Mouse (Mus musculus): Measurements from ENCODE around the gene Cdc14b. TPM values are rescaled to one million over a fixed set of nuclear protein-coding genes. Genes with fewer than 3 reads are reported as not detected.

The Cdc14b gene
- polyA plus RNA-seq, 1 experiment from 2014 or later, result 11.8 TPM

- no peak overlapping the region for H3K4me2 ChIP-seq (replicated peaks; ENCODE audit: low read depth)
- no peak overlapping the region for H3K4me3 ChIP-seq (ENCODE audit: low read depth, low read length)
- H3K9me3 ChIP-seq (ENCODE audit: control insufficient read depth, low read length), result no peaks in the 10 kb centered on the region
- H3K27me3 ChIP-seq (ENCODE audit: control insufficient read depth, insufficient read depth, low read length), result no peaks in the 10 kb centered on the region
- H3K36me3 ChIP-seq (ENCODE audit: control insufficient read depth, insufficient read depth, low read length), result no peaks in the 10 kb centered on the region
- no peak overlapping the region for H3K9ac ChIP-seq (ENCODE audit: low read length)
- TF ChIP-seq EP300 (optimal IDR thresholded peaks at IDR 0.05) (no peak), CTCF (IDR thresholded peaks at IDR 0.05; ENCODE audit: low read depth) (no peak)
- H3K4me1 ChIP-seq (replicated peaks; ENCODE audit: control insufficient read depth, insufficient read depth), result no peaks in the 10 kb centered on the region
- ATAC-seq (ENCODE audit: low FRiP score, low TSS enrichment) (no peak), DNase-seq (ENCODE audit: low spot score) (no peak)
- WGBS, result 68% methylated on average over 7 of the region's 7 CpGs
- no peak overlapping the region for H3K27ac ChIP-seq (replicated peaks)
Observed at GRCm38 (mm10) chr13:64240626-64241025, 34.5 kb downstream of the Cdc14b start.

- Histone ChIP-seq H3K4me3 (ENCODE audit: low read depth, low read length) (no peak overlapping the region), H3K9ac (ENCODE audit: low read length) (no peak overlapping the region), H3K9me3 (ENCODE audit: control insufficient read depth, low read length) (no peaks in the 10 kb centered on the region), H3K27ac (replicated peaks) (no peak overlapping the region), H3K4me1 (replicated peaks; ENCODE audit: control insufficient read depth, insufficient read depth) (no peaks in the 10 kb centered on the region), H3K4me2 (replicated peaks; ENCODE audit: low read depth) (no peak overlapping the region), H3K36me3 (ENCODE audit: control insufficient read depth, insufficient read depth, low read length) (no peaks in the 10 kb centered on the region), H3K27me3 (ENCODE audit: control insufficient read depth, insufficient read depth, low read length) (no peaks in the 10 kb centered on the region)
- DNase-seq (ENCODE audit: low spot score), result no peak
- TF ChIP-seq CTCF (IDR thresholded peaks at IDR 0.05; ENCODE audit: low read depth) (no peak), EP300 (optimal IDR thresholded peaks at IDR 0.05) (no peak)
- ATAC-seq (ENCODE audit: low FRiP score, low TSS enrichment), result peak; percentile 67; the same call in 1 of the 2 replicates
Observed at GRCm38 (mm10) chr13:64237681-64238157, 37.4 kb downstream of the Cdc14b start.

- no peaks in the 10 kb centered on the region for H3K4me1 ChIP-seq (replicated peaks; ENCODE audit: control insufficient read depth, insufficient read depth)
- WGBS, result 58% methylated on average over 4 of the region's 4 CpGs
- H3K4me3 ChIP-seq (ENCODE audit: low read depth, low read length), result no peak overlapping the region
- H3K27ac ChIP-seq (replicated peaks), result no peak overlapping the region
- no peak overlapping the region for H3K4me2 ChIP-seq (replicated peaks; ENCODE audit: low read depth)
- no peaks in the 10 kb centered on the region for H3K36me3 ChIP-seq (ENCODE audit: control insufficient read depth, insufficient read depth, low read length)
- ATAC-seq (ENCODE audit: low FRiP score, low TSS enrichment) (0 out of 2 replicates have a peak, but pooled peaks have one; percentile 35), DNase-seq (ENCODE audit: low spot score) (no peak)
- no peaks in the 10 kb centered on the region for H3K27me3 ChIP-seq (ENCODE audit: control insufficient read depth, insufficient read depth, low read length)
- no peak for TF ChIP-seq CTCF (IDR thresholded peaks at IDR 0.05; ENCODE audit: low read depth)
- no peak for TF ChIP-seq EP300 (optimal IDR thresholded peaks at IDR 0.05)
- no peak overlapping the region for H3K9ac ChIP-seq (ENCODE audit: low read length)
- no peaks in the 10 kb centered on the region for H3K9me3 ChIP-seq (ENCODE audit: control insufficient read depth, low read length)
Observed at GRCm38 (mm10) chr13:64237000-64237680, 38.0 kb downstream of the Cdc14b start.

- ATAC-seq (ENCODE audit: low FRiP score, low TSS enrichment) (no peak), DNase-seq (ENCODE audit: low spot score) (no peak)
- Histone ChIP-seq H3K36me3 (ENCODE audit: control insufficient read depth, insufficient read depth, low read length) (no peaks in the 10 kb centered on the region), H3K9ac (ENCODE audit: low read length) (no peak overlapping the region), H3K27ac (replicated peaks) (no peak overlapping the region), H3K4me2 (replicated peaks; ENCODE audit: low read depth) (no peak overlapping the region), H3K9me3 (ENCODE audit: control insufficient read depth, low read length) (no peaks in the 10 kb centered on the region), H3K27me3 (ENCODE audit: control insufficient read depth, insufficient read depth, low read length) (no peaks in the 10 kb centered on the region), H3K4me3 (ENCODE audit: low read depth, low read length) (no peak overlapping the region), H3K4me1 (replicated peaks; ENCODE audit: control insufficient read depth, insufficient read depth) (no peaks in the 10 kb centered on the region)
- WGBS, result 66% methylated on average over 3 of the region's 3 CpGs
- no peak for TF ChIP-seq EP300 (optimal IDR thresholded peaks at IDR 0.05)
Observed at GRCm38 (mm10) chr13:64235777-64236176, 39.3 kb downstream of the Cdc14b start.

GRCm38 (mm10) chr13:64235062-64235715, 39.9 kb downstream of the Cdc14b start:
- DNase-seq (ENCODE audit: low spot score), result no peak

GRCm38 (mm10) chr13:64233139-64233538, 42.0 kb downstream of the Cdc14b start:
- Histone ChIP-seq H3K4me3 (ENCODE audit: low read depth, low read length) (no peak overlapping the region), H3K4me2 (replicated peaks; ENCODE audit: low read depth) (no peak overlapping the region), H3K36me3 (ENCODE audit: control insufficient read depth, insufficient read depth, low read length) (no peaks in the 10 kb centered on the region), H3K4me1 (replicated peaks; ENCODE audit: control insufficient read depth, insufficient read depth) (no peaks in the 10 kb centered on the region), H3K27ac (replicated peaks) (no peak overlapping the region), H3K27me3 (ENCODE audit: control insufficient read depth, insufficient read depth, low read length) (no peaks in the 10 kb centered on the region), H3K9me3 (ENCODE audit: control insufficient read depth, low read length) (no peaks in the 10 kb centered on the region), H3K9ac (ENCODE audit: low read length) (no peak overlapping the region)
- ATAC-seq (ENCODE audit: low FRiP score, low TSS enrichment) (no peak), DNase-seq (ENCODE audit: low spot score) (no peak)
- TF ChIP-seq CTCF (IDR thresholded peaks at IDR 0.05; ENCODE audit: low read depth) (no peak), EP300 (optimal IDR thresholded peaks at IDR 0.05) (no peak)
- 75% methylated on average over 4 of the region's 4 CpGs for WGBS

More at GRCm38 (mm10) chr13:64235062-64235715, 39.9 kb downstream of the Cdc14b start:
- no peaks in the 10 kb centered on the region for H3K27me3 ChIP-seq (ENCODE audit: control insufficient read depth, insufficient read depth, low read length)
- no peak overlapping the region for H3K27ac ChIP-seq (replicated peaks)
- H3K4me1 ChIP-seq (replicated peaks; ENCODE audit: control insufficient read depth, insufficient read depth), result no peaks in the 10 kb centered on the region
- H3K4me2 ChIP-seq (replicated peaks; ENCODE audit: low read depth), result no peak overlapping the region
- no peak overlapping the region for H3K4me3 ChIP-seq (ENCODE audit: low read depth, low read length)
- no peak for TF ChIP-seq CTCF (IDR thresholded peaks at IDR 0.05; ENCODE audit: low read depth)
- TF ChIP-seq EP300 (optimal IDR thresholded peaks at IDR 0.05), result no peak
- H3K9ac ChIP-seq (ENCODE audit: low read length), result no peak overlapping the region
- no peaks in the 10 kb centered on the region for H3K36me3 ChIP-seq (ENCODE audit: control insufficient read depth, insufficient read depth, low read length)
- 51% methylated on average over 4 of the region's 4 CpGs for WGBS
- H3K9me3 ChIP-seq (ENCODE audit: control insufficient read depth, low read length), result no peaks in the 10 kb centered on the region
- ATAC-seq (ENCODE audit: low FRiP score, low TSS enrichment), result no peak
